Mouse (Mus musculus) testis, adult 2 months (tissue): ENCODE data around the gene Ntpcr.

ENCODE experiments used
- CTCF ChIP-seq: fragments of 200-500 bp; IDR thresholded peaks from 2 replicates; pipeline ENCODE4 v1.5.1; 2012; ENCODE audit warnings: low read depth, mild to moderate bottlenecking, inconsistent platforms, low read length, moderate library complexity; ENCODE audit not compliant: control insufficient read depth, insufficient read depth, insufficient replicate concordance
- POLR2A ChIP-seq: fragments of 200-500 bp; IDR thresholded peaks from 2 replicates; pipeline ENCODE4 v1.6.1; 2012; ENCODE audit warnings: low read depth, mild to moderate bottlenecking, inconsistent platforms, low read length, moderate library complexity; ENCODE audit not compliant: control insufficient read depth

- no peak for TF ChIP-seq POLR2A
- TF ChIP-seq CTCF, result no peak
Measured at GRCm38 (mm10) chr8:125763066-125763786, 33.5 kb downstream of the Ntpcr start.
